Mouse (Mus musculus) erythroblast, embryonic 14.5 days (primary cell): ENCODE data around the gene Rrp1.

ENCODE experiments used
- GATA1 ChIP-seq: IDR thresholded peaks from 2 replicates; pipeline ENCODE4 v1.6.1; 2012; ENCODE audit warnings: low read length, inconsistent platforms, mixed read lengths
- TAL1 ChIP-seq: IDR thresholded peaks from 3 replicates; pipeline ENCODE4 v1.6.1; 2012; ENCODE audit warnings: low read length, inconsistent platforms, mixed read lengths

- TF ChIP-seq TAL1 (no peak), GATA1 (no peak)
Measured at GRCm38 (mm10) chr10:78420929-78421328, 8.1 kb upstream of the Rrp1 start.
